Mouse (Mus musculus) lung, adult 18-20 months (tissue): ENCODE results near the gene Mrpl21.
A peak's percentile ranks its signal among the peaks of the same experiment; 100 is the strongest.

Experiments used
- DNase-seq, 2 experiments: peaks; one replicate each; pipeline ENCODE4 v3.0.0; 2022; ENCODE audit warnings: mixed read lengths in 2 of 2

The Mrpl21 gene

DNA sequence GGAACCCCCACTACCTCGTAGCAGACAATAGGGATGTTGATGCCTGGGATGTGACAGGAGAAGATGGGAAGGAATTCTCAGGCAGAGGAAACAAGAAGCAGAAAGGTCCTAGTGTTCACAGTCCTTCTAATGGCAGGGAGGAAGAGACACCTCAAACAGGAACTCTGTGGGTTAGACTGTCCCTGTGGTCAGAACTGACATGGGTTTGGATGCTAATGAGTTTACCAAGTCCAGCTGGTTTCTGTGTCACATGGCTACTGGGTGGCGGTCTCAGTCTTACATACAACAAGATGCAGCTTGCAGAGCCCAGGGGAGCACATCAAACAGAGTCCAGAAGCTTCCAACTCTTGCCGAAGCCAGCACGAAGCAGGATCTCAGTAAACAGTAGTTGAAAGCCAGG lies 21.3 kb downstream of the Mrpl21 start:
- DNase-seq, result no peak

DNA sequence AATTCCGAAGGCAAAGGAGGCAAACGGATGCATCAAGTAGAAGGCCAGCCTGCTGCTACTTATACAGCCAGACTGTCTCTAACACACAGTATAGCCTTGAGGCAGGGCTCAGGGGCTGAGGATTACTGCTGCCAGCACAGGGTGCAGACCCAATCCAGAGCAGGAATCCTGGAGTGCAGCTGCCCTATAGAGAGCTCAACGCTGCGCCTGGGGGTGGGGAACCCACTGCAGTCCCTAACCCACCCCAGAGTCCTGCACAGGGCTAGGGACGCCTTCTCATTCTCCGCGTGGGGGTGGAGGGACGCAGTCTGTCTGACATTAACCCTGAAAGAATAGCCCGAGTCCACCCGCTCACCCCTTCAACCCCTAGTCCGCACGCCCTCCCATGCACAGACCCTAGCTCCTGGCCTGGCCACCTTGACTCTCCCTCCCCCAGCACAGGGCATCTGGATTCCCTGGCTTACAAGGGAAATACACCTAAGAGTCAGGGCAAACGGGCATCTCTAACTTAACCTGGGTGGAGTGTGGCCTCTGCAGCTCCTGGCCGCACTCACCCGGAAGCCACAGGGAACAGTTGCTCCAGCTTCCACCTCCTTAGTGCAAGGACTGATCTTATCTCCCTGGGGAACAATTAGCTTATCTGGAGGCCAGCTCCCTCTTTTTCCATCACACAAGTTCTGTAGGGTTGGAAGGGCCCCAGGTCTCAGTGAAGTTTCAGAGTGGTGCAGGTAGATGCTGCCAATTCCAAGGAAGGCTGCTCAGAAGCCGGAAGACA lies 24.7 kb downstream of the Mrpl21 start:
- no peak for DNase-seq

DNA sequence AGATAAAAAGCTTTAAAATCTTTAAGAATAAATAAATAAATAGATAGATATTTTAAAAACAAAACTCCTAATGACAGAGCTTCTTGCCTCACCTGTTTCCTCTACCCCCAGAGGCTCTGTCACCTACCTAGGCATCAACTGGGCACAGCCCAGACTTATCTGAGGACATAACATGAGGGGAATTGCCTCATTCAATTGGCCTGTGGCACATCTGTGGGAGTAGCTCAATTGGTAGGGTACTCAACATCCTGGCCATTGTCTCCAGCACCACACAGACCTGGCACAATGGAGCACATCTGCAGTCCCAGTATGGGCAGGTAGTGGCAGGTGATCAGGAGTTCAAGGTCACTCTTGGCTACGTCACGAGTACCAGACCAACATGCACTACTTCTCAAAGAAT lies 36.6 kb downstream of the Mrpl21 start:
- DNase-seq, result no peak

DNA sequence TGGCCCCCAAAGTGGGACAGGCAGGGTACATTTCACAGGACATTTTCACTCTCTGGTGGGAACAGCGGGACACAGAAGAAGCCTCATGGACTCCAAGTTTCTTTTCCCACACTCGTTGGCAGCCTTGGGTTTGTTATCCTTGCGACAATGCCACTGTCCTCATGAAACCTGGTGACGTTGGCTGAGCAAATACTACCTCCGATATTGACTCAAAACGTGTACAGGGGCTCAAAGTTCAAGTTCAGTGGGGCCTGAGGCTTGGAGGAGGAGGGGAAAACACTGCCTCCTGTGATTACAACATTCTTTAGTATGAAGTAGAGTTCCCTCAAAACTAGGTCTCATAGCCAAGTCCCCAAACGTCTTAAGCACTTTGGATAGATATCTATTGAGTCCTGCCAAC lies 37.4 kb downstream of the Mrpl21 start:
- peak in 1 of 2 experiments; percentile 47 for DNase-seq

DNA sequence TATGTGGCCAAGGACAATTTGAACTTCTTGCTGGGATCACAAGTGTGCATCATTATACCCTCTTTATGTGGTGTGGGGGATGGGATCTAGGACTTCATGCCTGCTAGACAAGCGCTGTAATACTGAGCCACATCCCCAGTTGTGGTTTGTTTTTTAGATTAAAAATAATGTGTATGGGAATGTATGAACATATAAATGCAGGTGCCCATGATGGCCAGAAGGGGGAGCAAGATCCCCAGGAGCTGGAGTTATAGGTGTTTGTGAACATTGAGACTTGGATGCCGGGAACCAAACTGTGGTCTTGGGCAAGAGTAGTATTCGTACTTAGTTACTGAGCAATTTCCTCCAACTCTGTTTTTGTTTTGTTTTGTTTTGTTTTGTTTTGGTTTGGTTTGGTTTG lies 38.1 kb downstream of the Mrpl21 start:
- DNase-seq, result no peak

DNA sequence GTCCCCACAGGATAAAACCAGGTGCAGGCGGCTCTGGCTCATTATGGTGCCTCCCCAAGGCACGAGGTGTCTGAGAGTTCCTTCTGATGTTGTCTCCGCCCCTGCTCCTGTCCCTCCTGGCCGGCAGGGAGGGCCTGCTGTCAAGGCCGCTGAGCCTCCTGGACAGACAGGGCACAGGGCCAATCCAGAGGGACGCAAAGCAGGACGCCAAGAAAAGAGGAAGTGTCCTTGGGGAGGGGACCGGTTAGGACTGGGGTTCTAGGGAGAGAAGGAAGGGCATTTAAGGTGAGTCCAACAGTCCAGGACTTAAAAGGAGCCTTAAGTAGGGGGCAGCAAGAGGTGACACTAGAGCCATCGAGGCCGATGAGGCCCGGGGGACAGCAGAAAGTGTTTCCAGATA lies 38.9 kb downstream of the Mrpl21 start:
- DNase-seq, result peak; percentile 88 to 92

DNA sequence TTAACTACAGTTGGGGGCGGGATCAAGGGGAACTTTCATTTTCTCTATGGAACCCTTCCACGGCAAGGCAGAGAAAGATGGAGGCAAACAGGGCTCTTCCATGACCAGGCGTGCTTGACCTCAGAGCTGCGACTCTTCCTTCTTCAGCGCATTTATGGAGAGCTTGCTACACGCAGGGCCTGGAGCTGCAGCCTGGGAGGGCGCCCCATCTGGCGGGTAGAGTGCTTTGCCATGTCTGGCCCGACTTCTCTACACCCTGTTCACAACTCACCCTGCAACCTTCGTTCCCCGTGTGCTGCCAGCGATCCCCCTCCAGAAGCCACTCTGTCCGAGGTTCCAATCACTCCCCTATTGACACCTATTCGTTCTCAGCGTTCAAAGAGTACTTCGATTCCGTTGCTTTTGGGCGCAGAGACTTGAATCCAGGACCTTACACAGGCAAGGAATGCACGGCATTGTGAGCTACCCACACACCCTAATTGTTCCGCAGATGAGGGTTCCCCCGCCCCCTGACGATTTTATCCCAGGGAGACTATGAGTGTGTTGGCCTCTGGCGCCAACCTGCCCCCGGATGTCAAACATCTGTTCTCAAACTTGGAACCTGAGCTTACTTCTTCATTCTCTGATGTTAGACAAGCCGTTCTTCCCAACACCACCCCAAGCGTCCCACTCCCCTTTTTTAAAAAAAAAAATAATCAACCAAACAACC lies 39.7 kb downstream of the Mrpl21 start, which contains the start of gene Cpt1a:
Cpt1a (plus strand) TSS at position 74 of the 709 bp plus-strand sequence.
- peak; percentile 67 to 69 for DNase-seq

DNA sequence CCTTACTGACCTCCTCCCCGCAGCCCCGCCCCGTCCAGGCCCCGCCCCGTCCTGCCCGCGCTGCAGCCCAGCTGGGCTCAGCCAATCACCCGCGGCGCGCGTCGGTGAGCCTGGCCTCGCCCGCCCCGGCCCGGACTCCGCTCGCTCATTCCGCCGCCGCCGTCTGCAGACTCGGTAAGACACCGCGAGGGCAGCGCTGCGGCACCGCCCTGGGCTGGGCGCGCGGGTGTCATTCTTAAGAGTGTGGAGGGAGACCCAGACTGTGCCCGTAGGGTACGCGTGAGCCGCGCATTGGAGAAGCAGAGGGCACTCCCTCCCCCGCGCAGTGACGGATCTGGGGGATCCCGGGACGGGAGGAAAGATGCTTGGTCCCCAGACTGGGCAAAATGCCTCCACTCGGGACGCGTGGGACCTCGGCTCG lies 40.5 kb downstream of the Mrpl21 start:
- DNase-seq, result peak; percentile 90 to 92

DNA sequence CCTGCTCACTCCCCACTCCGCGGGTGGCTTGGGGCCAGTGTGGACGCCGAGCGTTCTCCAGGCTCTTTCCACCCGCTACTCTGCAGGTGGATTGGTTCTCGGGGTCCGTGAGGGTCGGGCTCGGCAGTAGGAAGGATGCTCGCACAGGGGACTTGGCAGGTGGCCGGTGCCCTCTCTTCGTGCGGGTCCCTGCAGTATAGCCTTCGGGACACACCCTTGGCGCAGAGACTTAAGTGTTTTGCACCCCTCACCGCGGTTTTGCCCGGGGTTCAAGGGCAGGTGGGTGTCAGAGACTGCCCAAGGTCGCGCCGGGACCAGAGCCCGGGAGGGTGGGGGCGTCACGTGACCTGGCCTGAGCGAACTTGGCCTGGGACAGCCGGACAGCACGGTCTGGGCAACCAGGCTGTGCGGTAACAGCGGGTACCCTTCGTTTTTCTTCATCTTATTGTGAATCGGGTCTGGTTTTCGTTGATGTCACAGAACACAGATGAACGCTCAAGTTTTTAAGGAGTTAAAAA lies 41.1 kb downstream of the Mrpl21 start:
- peak; percentile 79 to 85 for DNase-seq

DNA sequence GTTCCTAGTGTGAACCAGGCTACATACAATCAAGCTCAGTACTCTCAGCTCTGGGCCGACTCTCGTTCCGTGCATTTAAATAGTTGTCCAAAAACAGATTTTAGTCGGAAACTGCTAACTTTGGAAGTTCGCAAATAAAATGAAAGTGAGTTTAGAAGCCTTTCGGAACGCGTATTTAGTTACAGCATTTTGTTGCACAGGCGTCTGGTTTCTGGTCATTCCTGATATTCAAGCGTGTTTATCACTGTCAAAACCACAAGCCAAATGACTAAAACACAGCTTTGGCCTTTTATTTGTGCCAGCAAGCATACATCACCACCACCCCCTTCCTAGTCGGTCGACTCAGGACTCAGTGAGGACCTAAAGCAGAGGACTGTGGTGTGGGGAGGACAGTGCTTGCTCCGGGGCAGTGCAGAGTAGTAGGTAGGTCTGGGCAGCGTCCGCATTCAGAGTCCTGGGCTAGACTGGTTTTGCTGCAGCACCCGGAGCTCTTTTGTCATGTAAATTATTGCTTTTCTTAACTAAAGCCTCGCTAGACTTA lies 41.6 kb downstream of the Mrpl21 start:
- DNase-seq, result peak; percentile 34 to 35

DNA sequence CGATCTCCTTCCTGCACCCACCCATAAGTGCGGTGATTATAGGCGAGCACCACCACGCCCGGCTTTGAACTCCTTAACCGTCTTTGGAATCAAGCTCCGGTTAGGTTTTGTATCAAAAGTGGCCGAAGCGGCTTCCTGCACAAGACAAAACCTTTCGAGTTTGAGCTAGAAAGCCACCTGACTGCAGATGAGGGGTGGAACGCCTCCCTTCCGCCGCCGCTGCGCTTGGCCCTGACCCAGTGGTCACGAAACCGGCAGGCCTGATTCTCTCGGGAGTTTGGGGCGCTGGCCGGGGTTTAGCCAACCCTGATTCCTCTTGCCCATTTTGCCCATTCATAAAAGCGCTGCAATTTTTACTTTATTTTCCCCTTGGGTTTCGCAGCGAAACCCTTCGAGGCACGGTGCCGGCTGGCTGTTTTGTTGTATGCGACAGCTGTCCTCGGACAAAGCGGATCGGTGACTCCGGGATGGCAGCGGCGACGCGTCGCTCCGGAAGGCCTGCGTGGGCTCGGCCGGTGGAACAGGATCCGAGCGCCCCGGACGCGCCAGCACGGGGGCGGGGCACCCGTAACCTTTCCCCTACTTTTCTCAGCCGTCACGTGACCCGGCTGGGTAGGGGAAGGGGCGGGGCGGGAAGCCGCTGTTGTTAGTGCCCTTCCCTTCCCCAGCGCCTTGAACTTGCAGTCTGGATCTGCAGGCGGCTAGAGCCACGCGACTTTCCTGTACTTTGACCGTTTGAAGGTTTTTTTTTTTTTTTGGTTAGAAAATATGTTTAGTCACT lies 42.4 kb downstream of the Mrpl21 start:
- DNase-seq, result peak; percentile 95 to 97

DNA sequence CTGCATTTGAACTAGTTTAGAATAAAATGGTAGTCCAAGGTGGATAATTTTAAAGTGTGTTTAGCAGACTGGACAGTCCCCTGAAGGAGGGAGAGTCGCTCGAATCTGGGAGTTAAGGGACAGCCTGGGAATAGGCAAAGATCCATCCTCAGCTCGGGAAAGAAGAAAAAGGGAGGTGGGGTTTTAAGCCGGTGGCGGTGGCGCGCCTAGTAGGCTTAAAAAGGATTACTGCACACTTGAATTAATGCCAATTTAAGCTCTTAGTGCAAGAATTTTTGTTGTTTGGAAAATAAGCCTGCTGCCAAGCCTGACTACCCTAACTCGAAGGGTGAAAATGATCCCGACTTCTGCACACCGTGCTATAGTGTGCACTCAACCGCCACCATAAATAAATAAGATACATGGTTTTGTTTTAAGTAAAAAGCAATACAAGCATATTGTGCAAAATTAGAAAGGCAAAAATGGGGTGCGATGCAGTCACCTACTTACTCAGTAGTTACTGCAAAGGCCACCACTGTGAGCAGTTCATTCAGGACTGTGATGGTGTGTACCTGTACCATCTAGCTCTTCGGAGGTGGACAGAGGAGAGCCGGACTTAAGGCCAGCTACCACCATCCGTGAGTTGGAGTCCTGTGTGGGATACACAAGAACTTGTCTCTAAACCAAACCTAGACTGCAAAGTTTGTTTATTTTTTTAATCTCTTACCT lies 43.2 kb downstream of the Mrpl21 start:
- DNase-seq, result no peak

DNA sequence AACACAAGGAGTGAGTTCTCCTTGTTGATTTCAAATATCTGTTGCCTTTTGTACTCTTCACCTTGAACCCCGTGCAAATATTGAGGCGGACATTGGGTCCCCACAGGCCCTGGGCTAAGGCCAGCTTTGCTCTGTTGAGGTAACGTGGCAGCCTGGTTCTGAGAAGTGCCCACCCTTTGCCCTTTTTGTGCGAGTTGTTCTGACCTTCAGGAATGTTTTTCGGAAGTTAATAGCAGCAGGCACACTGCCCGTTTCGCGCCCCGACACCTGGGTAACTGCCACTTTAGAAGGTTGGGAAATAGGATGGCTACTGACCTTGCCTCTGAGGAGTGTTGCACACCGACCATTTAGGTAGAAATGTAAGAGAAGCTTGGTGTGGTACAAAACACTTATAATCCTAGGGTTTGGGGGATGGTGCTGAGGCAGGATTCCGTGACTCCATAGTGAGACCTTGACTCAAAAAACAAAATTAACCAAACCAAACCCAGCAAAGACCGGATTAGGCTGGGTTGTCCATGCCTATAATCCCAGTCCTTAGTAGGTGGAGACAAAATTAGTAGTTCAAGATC lies 43.9 kb downstream of the Mrpl21 start:
- peak; percentile 48 to 68 for DNase-seq

DNA sequence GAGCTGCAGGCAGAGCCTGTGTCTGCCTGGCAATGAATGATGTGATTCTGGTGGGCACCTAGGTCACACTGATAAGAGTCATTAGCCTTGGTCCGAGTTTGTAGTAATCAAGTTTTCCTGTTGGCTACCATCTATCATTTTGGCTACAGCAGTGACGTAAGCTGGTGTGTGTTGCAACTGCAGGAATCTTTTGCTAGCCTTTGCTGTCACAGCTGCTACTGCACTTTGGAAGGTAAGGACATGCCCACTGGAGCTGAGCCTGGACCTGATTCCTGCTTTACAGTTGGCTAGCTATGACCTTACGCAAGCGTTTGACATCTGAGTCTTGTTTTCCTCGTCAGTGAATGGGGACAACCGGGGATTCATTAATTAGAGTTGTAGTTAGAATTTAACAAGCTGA lies 50.5 kb downstream of the Mrpl21 start:
- peak; percentile 49 to 71 for DNase-seq

DNA sequence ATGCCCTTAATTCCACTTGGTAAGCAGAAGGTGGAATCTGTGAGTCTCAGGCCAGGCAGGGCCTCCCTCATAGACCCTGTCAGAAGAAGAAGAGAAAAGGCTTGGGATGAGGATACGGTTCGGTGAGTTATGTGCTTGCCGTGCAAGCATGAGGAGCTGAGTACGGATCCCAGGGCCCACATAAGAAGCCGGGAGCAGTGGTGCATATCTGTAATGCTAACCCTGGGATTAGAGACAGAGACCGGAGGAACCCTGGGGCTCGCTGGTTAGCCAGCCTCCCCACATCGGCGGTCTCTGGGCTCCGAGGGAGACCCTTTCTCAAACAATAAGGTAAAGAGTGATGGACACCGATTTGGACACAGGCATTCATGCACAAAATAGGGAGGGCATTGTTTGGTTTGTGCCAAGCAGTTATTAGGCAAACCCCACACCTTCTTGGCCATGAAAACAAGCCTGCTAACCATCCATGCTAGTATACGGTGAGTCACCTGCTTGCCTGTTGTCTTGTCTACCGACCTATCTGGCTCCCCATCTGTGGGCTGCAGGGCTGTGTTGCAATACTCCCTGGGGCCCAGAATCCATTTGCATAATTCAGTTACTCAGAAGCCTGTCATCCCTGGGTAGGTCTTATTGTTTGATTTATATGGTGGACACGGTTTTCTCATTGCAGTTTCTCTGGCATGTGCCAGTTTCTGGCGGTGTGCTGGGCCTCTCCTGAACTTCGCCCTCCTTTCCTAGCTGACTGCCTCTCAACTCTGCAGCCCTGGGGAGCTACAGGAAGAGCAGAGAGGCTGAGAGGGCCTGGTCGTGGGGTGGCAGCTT lies 51.2 kb downstream of the Mrpl21 start:
- no peak for DNase-seq

DNA sequence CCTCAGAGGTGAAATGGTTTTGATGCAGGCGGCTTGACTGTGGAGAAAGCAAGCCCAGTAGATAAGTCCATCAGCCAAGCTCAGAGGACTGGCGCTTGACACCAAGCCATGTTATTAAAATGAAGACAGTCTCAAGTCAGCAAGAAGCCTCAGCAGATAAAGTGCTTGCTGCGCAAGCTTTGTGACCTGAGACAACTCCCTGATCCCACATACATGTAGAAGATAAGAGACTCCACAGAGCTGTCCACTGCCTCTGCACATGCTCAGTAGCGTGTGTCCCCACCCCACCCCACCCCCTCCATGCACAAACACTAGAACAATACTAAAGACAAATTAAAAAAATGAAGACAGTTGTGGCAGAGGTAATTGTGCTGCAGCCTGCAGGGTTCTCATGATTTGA lies 51.8 kb downstream of the Mrpl21 start:
- no peak for DNase-seq

DNA sequence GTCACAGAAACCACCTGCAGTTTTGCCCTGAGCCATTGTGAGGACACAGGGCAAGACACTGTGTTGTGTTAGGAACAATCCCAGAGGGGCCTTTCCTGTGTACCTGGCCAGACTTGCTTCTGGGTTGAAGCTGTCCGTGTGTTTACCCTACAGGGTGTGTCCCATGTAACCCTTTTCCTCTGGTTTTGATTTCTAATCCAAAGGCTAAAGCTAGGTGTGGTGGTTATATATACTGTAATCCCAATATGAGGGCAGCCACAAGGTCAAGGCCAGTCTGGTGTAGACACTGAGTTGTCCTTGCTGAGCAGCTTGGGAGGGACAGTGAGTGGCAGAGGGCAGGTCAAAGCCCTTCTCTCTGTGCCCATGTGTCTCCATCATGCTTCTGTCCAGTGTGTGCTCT lies 53.2 kb downstream of the Mrpl21 start:
- no peak for DNase-seq

DNA sequence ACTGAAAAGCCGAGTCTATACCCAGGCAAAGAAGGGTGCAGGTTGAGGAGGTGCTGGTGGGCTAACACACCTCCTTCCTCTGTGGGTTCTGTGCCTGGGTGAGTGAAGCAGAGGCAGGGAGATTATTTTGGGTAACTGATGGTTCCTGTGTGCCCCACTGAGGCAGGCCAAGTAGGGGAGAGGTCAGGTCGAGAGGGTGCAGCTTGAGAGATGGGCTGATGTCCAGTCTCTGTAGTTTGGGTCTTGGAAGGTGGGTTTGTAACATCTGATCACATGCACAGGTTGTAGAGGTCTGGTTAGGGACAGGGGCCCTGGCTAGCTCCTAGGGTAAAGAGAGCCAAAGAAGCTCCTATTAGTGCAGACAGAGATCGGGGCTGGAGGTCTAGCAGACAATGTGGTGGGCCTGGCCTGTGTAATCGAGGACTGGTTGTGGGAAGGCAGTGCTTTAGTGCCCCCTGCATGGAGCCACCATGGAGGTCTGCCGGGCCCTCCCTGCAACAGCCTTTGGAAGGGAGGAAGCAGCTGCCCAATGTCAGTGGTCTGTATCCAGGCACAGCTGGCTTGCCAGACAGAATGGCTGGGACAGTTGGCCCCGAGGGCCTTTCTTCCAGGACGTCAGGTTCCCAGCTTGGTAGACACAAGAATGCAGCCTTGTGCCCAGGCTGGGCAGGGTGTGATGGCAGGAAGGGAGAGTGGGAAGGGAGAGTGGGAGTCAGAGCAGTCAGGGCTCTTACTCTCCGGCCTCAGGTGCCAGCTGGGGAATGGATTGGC lies 54.0 kb downstream of the Mrpl21 start:
- no peak for DNase-seq

DNA sequence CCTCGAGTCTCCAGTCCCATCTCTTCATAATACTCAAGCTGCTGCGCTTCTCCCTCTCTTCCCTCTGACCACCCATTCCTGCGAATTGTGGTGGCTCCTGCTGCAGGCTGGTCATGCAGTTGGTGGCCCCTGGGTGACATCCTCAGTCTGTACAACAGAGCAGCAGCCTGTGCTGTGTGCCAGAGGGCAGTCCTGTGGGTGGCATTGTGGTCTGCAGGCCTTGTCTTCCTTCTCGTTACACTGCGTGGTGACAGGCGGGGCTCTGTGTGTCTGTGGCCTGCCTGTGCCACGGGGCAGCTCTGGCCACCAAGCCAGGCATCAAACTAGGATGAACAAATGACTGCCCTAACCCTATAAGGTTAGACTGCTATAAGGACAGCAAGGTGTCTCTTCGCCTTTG lies 56.5 kb downstream of the Mrpl21 start:
- peak; percentile 33 to 42 for DNase-seq

DNA sequence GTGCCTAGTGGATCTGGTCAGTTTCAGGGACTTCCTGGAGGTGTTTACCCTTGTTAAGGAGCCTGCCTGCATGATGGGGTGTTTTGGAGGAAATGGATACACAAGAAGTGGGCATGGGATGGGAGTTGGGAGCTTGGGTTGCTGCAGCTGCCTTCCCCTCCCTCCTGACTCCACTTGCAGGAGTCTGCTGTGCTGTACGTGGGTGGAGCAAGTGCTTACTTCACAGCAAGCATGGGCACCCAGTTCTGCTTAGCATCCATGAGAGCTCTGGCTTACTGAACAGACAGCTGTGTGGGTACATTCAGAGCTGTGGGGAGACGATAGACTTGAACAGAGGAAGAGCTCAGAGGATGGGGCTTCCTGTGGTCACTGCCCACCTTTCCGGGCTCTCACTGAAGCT lies 58.3 kb downstream of the Mrpl21 start:
- DNase-seq, result no peak
